Mouse (Mus musculus) kidney, adult 2 months (tissue): ENCODE data around the gene Agbl4. TPM values are rescaled to one million over a fixed set of nuclear protein-coding genes. Genes with fewer than 3 reads are reported as not detected.

Experiments
- DNase-seq: peaks from one replicate; pipeline ENCODE4 v3.0.0; 2021
- H3K27ac ChIP-seq: fragments of 200-500 bp; 2 replicates; pipeline ENCODE4 v1.5.1; 2012; ENCODE audit warnings: low read depth, low read length, control low read depth, inconsistent platforms; ENCODE audit not compliant: insufficient read depth
- H3K27me3 ChIP-seq: fragments of 200-500 bp; replicated peaks from 2 replicates; pipeline ENCODE4 v1.6.1; 2012; ENCODE audit warnings: mild to moderate bottlenecking, moderate library complexity, low read length, inconsistent platforms; ENCODE audit not compliant: control insufficient read depth, insufficient read depth
- H3K36me3 ChIP-seq: fragments of 200-500 bp; 2 replicates; pipeline ENCODE4 v1.6.1; 2012; ENCODE audit warnings: mild to moderate bottlenecking, moderate library complexity, low read length, inconsistent platforms; ENCODE audit not compliant: control insufficient read depth, insufficient read depth
- H3K4me1 ChIP-seq: fragments of 200-500 bp; 2 replicates; pipeline ENCODE4 v1.6.1; 2011; ENCODE audit warnings: low read length; ENCODE audit not compliant: control insufficient read depth, insufficient read depth
- H3K4me3 ChIP-seq: fragments of 200-500 bp; 2 replicates; pipeline ENCODE4 v1.5.1; 2011; ENCODE audit warnings: mild to moderate bottlenecking, low read depth, low read length, control low read depth; ENCODE audit not compliant: insufficient read depth
- CTCF ChIP-seq: fragments of 200-500 bp; conservative IDR thresholded peaks from 2 replicates; pipeline ENCODE4 v1.5.1; 2011; ENCODE audit warnings: low read depth, mild to moderate bottlenecking, control low read depth, low read length, moderate library complexity, mixed read lengths; ENCODE audit not compliant: insufficient read depth, insufficient read length
- POLR2A ChIP-seq: fragments of 200-500 bp; IDR thresholded peaks from one replicate; pipeline ENCODE4 v1.6.1; 2011; ENCODE audit warnings: low read depth, low read length, control low read depth
- WGBS: fragments of 180-500 bp; shearing (Covaris S2); methylation state at CpG from one replicate; pipeline ENCODE4 v1.1.7; 2018; 5-methylcytosine and 5-hydroxymethylcytosine counted together
- polyA plus RNA-seq: library from polyadenylated mRNA; depleted of rRNA; stranded (reverse); fragments of >200 nt; gene quantifications from 2 replicates; pipeline ENCODE4 v1.2.3, GENCODE M21; 2012

The Agbl4 gene
- polyA plus RNA-seq, 1 experiment: 0.16 TPM

DNA sequence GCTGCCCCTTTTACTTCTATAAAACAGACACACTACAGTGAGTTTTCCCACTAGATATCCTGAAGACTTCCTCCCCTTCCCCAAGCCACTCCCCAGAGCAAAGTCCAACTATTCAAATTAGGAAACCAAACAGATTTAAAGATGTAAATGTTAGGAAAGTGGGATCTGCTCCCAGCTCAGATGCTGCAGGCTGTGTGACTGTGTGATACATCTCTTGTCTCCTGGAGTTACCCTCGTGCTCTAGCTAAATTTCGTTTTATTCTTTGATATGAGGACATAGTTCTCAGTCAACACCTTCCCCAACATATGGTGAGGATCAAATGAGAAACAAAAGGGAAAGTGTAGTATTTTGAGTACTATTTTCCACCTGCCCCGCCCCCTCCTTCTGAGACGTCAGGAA lies 1274.0 kb downstream of the Agbl4 start:
- H3K36me3 ChIP-seq: no peaks in the 10 kb centered on the region
- no peak overlapping the region for H3K4me3 ChIP-seq
- no peaks in the 10 kb centered on the region for H3K4me1 ChIP-seq
- H3K27me3 ChIP-seq: no peaks in the 10 kb centered on the region
- TF ChIP-seq CTCF (no peak), POLR2A (no peak)
- no peak for DNase-seq
- no peak overlapping the region for H3K27ac ChIP-seq
- WGBS: 63% methylated on average over 4 of the region's 4 CpGs

DNA sequence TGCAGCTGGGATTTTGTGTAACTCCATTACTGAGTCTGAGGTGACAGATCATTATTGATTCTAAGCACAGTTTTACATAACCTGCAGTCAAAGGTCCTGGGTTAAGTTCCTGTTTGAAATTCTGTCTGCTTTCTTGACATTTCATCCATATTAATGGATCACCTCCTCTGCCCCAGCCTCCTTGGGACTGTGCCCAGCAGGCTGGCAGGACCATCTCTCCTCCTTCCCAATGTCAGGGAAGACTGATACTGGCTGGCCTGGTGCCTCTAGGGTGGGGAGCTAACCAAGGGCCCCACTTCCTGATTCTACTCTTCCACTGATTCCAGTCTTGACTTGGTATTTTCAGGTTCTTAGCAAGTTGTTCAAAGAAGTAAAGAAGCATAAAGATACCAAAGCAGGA lies 1276.4 kb downstream of the Agbl4 start:
- no peaks in the 10 kb centered on the region for H3K27me3 ChIP-seq
- TF ChIP-seq CTCF: no peak
- no peak for TF ChIP-seq POLR2A
- no peaks in the 10 kb centered on the region for H3K36me3 ChIP-seq
- DNase-seq: peak; percentile 12
- H3K4me3 ChIP-seq: no peak overlapping the region
- H3K4me1 ChIP-seq: no peaks in the 10 kb centered on the region
- no peak overlapping the region for H3K27ac ChIP-seq

DNA sequence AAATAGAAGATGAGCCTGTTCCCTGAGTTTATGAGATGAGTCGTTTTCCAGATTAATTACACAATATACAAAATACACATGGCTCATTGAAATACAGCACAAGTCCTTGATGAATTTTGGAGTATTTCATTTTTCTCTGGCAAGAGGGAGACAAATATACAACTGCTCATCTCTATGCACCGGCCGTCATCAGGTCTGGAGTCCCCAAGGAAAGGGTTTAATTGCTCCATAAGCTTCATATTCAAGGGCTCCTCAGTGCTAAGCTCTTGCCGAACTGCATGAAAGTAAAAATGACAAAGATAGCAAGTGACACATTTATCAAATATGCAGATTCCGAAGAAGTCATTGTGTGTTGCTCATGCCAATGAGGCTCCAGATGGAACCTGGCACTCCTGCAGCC lies 1284.5 kb downstream of the Agbl4 start:
- H3K27ac ChIP-seq: no peak overlapping the region
- H3K4me1 ChIP-seq: no peaks in the 10 kb centered on the region
- TF ChIP-seq POLR2A (no peak), CTCF (no peak)
- no peak overlapping the region for H3K4me3 ChIP-seq
- 89% methylated on average over 5 of the region's 5 CpGs for WGBS
- H3K36me3 ChIP-seq: no peaks in the 10 kb centered on the region
- DNase-seq: no peak
- H3K27me3 ChIP-seq: no peaks in the 10 kb centered on the region; the same call in 1 of the 2 replicates

DNA sequence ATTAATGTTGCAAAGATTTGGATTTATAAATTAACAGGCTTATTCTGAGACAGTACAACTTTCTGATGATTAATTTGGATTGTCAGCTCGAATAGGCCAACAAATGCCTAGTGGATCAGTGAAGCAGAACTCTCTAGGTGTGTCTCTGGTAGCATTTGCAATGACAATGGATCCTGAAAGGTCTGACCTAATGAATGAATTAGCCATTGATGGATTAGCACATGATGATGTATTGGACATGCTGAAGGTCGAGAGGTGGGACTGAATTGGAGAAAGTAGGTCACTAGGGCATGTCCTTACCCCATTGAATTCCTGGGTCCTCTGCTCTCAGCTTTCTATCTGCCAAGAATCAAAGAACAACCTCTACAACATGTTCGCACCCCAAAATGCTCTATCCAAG lies 1285.3 kb downstream of the Agbl4 start:
- WGBS: 78% methylated on average over 3 of the region's 3 CpGs

DNA sequence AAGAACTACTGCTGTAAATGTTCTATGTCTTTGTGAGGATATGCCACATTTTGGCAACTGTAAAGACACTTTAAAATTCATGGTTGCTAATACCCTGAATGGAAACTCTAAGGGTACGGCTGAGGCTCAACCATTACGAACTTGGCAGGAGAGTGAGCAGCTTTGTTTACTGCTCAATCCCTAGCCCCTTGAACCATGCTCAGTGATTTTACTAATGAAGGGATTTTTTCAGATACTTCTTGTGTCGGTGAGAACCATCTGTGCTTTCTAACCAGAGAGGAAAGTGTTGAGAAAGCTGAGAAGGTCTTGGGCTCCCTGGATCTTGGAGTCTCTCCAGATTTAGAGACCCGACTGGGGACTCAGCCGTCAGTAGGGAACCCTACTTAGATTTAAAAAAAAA lies 1286.4 kb downstream of the Agbl4 start:
- no peaks in the 10 kb centered on the region for H3K36me3 ChIP-seq
- WGBS: 71% methylated on average over 5 of the region's 5 CpGs
- no peak overlapping the region for H3K4me3 ChIP-seq
- H3K27me3 ChIP-seq: no peaks in the 10 kb centered on the region; the same call in 1 of the 2 replicates
- H3K27ac ChIP-seq: no peak overlapping the region
- DNase-seq: no peak
- no peak for TF ChIP-seq POLR2A
- TF ChIP-seq CTCF: no peak
- H3K4me1 ChIP-seq: no peaks in the 10 kb centered on the region

More for the DNA sequence above, 1285.3 kb downstream of the Agbl4 start:
- H3K27ac ChIP-seq: no peak overlapping the region
- no peaks in the 10 kb centered on the region for H3K4me1 ChIP-seq
- no peak for TF ChIP-seq CTCF
- no peak for TF ChIP-seq POLR2A
- no peaks in the 10 kb centered on the region; the same call in 1 of the 2 replicates for H3K27me3 ChIP-seq
- no peaks in the 10 kb centered on the region for H3K36me3 ChIP-seq
- DNase-seq: no peak
- H3K4me3 ChIP-seq: no peak overlapping the region

DNA sequence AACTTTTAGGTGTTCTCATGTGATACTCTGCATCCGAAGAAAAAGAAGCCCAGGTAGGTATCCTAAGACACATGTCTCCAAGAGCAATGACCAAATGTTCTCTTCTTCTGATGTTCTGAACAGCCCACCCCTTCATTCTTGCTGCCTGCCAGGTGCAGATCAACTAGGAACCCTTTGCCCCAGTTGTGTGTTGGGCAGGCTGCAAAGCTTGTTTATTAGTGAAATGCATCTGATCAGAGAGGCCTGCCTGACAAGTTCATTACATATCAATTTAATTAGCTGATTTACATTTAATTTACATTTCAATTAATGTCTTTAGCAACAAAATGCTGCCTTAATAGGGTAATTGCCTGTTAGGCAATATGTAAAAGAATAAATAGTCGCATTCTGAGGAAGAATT lies 1288.5 kb downstream of the Agbl4 start:
- no peaks in the 10 kb centered on the region; the same call in 1 of the 2 replicates for H3K27me3 ChIP-seq
- no peak overlapping the region for H3K4me3 ChIP-seq
- no peak overlapping the region for H3K27ac ChIP-seq
- no peak for DNase-seq
- no peak for TF ChIP-seq CTCF
- no peak for TF ChIP-seq POLR2A
- WGBS: 84% methylated on average over 2 of the region's 2 CpGs
- H3K36me3 ChIP-seq: no peaks in the 10 kb centered on the region
- no peaks in the 10 kb centered on the region for H3K4me1 ChIP-seq

DNA sequence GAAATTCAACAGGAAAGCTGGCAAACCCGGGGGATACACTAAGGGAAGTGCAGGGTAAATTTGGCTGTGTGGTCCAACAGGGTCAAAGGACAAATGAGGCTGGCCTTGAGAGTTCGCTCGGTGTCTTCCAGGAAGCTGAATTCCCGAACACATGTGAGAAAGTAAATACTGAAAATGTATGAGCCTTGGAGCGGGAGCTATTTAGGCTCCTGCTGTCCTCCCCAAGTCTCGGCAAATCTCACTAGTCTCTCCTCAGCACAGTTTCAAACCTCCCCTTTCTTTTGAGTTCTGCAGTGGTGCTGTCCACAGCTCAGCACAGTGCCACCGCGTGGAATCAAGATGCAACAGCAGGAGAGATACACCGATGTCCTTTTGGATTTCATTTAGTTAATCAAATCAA lies 1289.5 kb downstream of the Agbl4 start:
- WGBS: 6% methylated on average over 9 of the region's 9 CpGs
- Histone ChIP-seq H3K4me1 (no peaks in the 10 kb centered on the region), H3K27ac (no peak overlapping the region), H3K27me3 (no peaks in the 10 kb centered on the region; the same call in 1 of the 2 replicates), H3K36me3 (no peaks in the 10 kb centered on the region), H3K4me3 (peak overlapping the region; percentile 44; the same call in 1 of the 2 replicates)
- DNase-seq: peak; percentile 56
- TF ChIP-seq CTCF: peak; percentile 86
- no peak for TF ChIP-seq POLR2A
